Mouse (Mus musculus) left cerebral cortex, postnatal 10 days (tissue): ENCODE data around the gene Olfr1201. TPM values are rescaled to one million over a fixed set of nuclear protein-coding genes. Genes with fewer than 3 reads are reported as not detected.

ENCODE experiments used
- DNase-seq, 2 experiments: peaks; one replicate each; pipeline ENCODE4 v3.0.0; 2021 to 2022; ENCODE audit warnings: low spot score in 2 of 2, mixed read lengths in 1 of 2; ENCODE audit errors: extremely low spot score in 1 of 2
- intact Hi-C: fragments of 180-260 bp; cut with DNase I; formaldehyde crosslinking; loops from one replicate; pipeline ENCODE4 v1.15.1; 2025
- total RNA-seq, 2 experiments: library from RNA; stranded (reverse); gene quantifications; 2 replicates each; pipeline ENCODE4 v1.2.3; 2021

Olfr1201 gene
- total RNA-seq, result not detected

- no peak for DNase-seq
- intact Hi-C loops, result no loop called here
These were observed at the start of gene Olfr1201 for GRCm38 (mm10) chr2:88792736-88793135. TSS of gene Olfr1201 (plus strand) at chr2:88793036.

GRCm38 (mm10) chr2:88743379-88743778, 49.5 kb upstream of the Olfr1201 start:
- no peak for DNase-seq
- intact Hi-C loops, result no loop called here

- no peak for DNase-seq
- intact Hi-C loops, result no loop called here
These were observed 41.6 kb upstream of the Olfr1201 start, which contains the start of gene Olfr1198 for GRCm38 (mm10) chr2:88751270-88751669. TSS of gene Olfr1198 (minus strand) at chr2:88751370.

- DNase-seq, result no peak
- intact Hi-C loops, result no loop called here
These were observed 32.5 kb upstream of the Olfr1201 start, which contains the start of gene Olfr1199 for GRCm38 (mm10) chr2:88760369-88760768. TSS of gene Olfr1199 (minus strand) at chr2:88760469.

GRCm38 (mm10) chr2:88770388-88770787, 22.4 kb upstream of the Olfr1201 start, which contains the start of gene Olfr1200:
TSS of gene Olfr1200 (minus strand) at chr2:88770488.
- intact Hi-C loops, result no loop called here
- no peak for DNase-seq

- intact Hi-C loops, result no loop called here
- DNase-seq, result no peak
These were observed 21.4 kb downstream of the Olfr1201 start, which contains the start of gene Olfr1202 for GRCm38 (mm10) chr2:88814196-88814595. TSS of gene Olfr1202 (plus strand) at chr2:88814496.

- DNase-seq, result no peak
These were observed 36.6 kb downstream of the Olfr1201 start, which contains the start of gene Olfr1205 for GRCm38 (mm10) chr2:88829437-88829836. TSS of gene Olfr1205 (plus strand) at chr2:88829737.

GRCm38 (mm10) chr2:88838477-88838876, 45.6 kb downstream of the Olfr1201 start:
- intact Hi-C loops, result no loop called here
- DNase-seq, result no peak

More at GRCm38 (mm10) chr2:88829437-88829836, 36.6 kb downstream of the Olfr1201 start, which contains the start of gene Olfr1205:
- intact Hi-C loops, result no loop called here

Other genes with a start within 250 kb of the Olfr1201 start
- gene Olfr1188, start 236.1 kb upstream of the Olfr1201 start, total RNA-seq, result not detected
- not detected for gene Olfr1189, start 206.6 kb upstream of the Olfr1201 start, total RNA-seq
- under 1 TPM in 1 of 2 experiments, not detected in 1; 0.06 TPM for gene Olfr1191-ps1, start 152.5 kb upstream of the Olfr1201 start, total RNA-seq
- not detected for gene Olfr1192-ps1, start 144.5 kb upstream of the Olfr1201 start, total RNA-seq
- gene Olfr1193, start 117.4 kb upstream of the Olfr1201 start, total RNA-seq, result not detected
- gene Olfr1195, start 103.8 kb upstream of the Olfr1201 start, total RNA-seq, result not detected
- gene Olfr1196, start 88.4 kb upstream of the Olfr1201 start, total RNA-seq, result not detected
- gene Olfr1197, start 60.7 kb upstream of the Olfr1201 start, total RNA-seq, result not detected
- gene Olfr1198, start 41.7 kb upstream of the Olfr1201 start, total RNA-seq, result not detected
- gene Olfr1199, start 32.6 kb upstream of the Olfr1201 start, total RNA-seq, result not detected
- gene Olfr1200, start 22.5 kb upstream of the Olfr1201 start, total RNA-seq, result not detected
- not detected for gene Olfr1202, start 21.5 kb downstream of the Olfr1201 start, total RNA-seq
- not detected for gene Olfr1205, start 36.7 kb downstream of the Olfr1201 start, total RNA-seq
- not detected for gene Olfr1204, start 56.3 kb downstream of the Olfr1201 start, total RNA-seq
- not detected for gene Olfr1206, start 70.2 kb downstream of the Olfr1201 start, total RNA-seq
- gene Olfr1208, start 109.3 kb downstream of the Olfr1201 start, total RNA-seq, result not detected
- not detected for gene Olfr1209, start 122.1 kb downstream of the Olfr1201 start, total RNA-seq
- gene Olfr1211, start 145.1 kb downstream of the Olfr1201 start, total RNA-seq, result not detected
- gene Olfr1212, start 160.9 kb downstream of the Olfr1201 start, total RNA-seq, result not detected
- gene Gm13762, start 187.2 kb downstream of the Olfr1201 start, total RNA-seq, result not detected
- not detected for gene Olfr1214, start 199.6 kb downstream of the Olfr1201 start, total RNA-seq
- not detected for gene Olfr1215, start 213.9 kb downstream of the Olfr1201 start, total RNA-seq
- gene Olfr1216, start 225.3 kb downstream of the Olfr1201 start, total RNA-seq, result not detected
- not detected for gene Olfr1217, start 239.0 kb downstream of the Olfr1201 start, total RNA-seq